In genomic region chr4:150852479-150852878, GRCm38 (mm10) we compare ENCODE assay signal across 13 mouse cellular contexts. TPM values are rescaled to one million over a fixed set of nuclear protein-coding genes. Genes with fewer than 3 reads are reported as not detected.
DNase-seq lines count a peak whose midpoint lies in the region; ATAC-seq and TF ChIP-seq lines count a peak whose summit lies in the region.
"Had no signal": no experiment of that assay in that cellular context is flagged by ENCODE, and none has a peak within 500 bp of the region (broad histone marks: within the 10 kb centered on the region; RNA-seq: fewer than 3 reads in every experiment).

No protein-coding gene starts in this region.

- 0 out of 2 replicates have a peak overlapping the region, but pooled peaks have one; percentile 97 for H3K27ac ChIP-seq in kidney, embryonic 15.5 days
- no peak overlapping the region for H3K27ac ChIP-seq in MEL (ENCODE audit: control insufficient read depth, low read depth, low read length)
- H3K27ac ChIP-seq in liver, embryonic 13.5 days = 0 out of 2 replicates have a peak overlapping the region, but pooled peaks have one; percentile 30
- H3K27ac ChIP-seq in midbrain, embryonic 13.5 days = no peak overlapping the region
- H3K27ac ChIP-seq: embryonic facial prominence, embryonic 10.5 days; heart, embryonic 15.5 days had no signal

- no peak for TF ChIP-seq CTCF in MEL (IDR thresholded peaks at IDR 0.05 in 2 of 3, conservative IDR thresholded peaks at IDR 0.05 in 1 of 3; ENCODE audit: control insufficient read depth in 1 of 3, insufficient read depth in 1 of 3, low read depth in 2 of 3, low read length in 3 of 3, poor library complexity in 1 of 3, severe bottlenecking in 1 of 3)

- peaks cover 36% of the 10 kb centered on the region for H3K4me1 ChIP-seq in kidney, embryonic 15.5 days
- peaks cover 0 to 5% of the 10 kb centered on the region in 2 experiments; a peak in 1 of 4 replicates for H3K4me1 ChIP-seq in MEL (ENCODE audit: control insufficient read depth in 1 of 2, insufficient read depth in 2 of 2, low read length in 2 of 2)
- H3K4me1 ChIP-seq in liver, embryonic 13.5 days (replicated peaks) = peaks cover 12% of the 10 kb centered on the region
- H3K4me1 ChIP-seq in midbrain, embryonic 13.5 days (replicated peaks) = peaks cover 18% of the 10 kb centered on the region

- ATAC-seq in kidney, embryonic 15.5 days (replicated peaks; ENCODE audit: low FRiP score) = no peak
- no peak for ATAC-seq in liver, embryonic 13.5 days (ENCODE audit: low read depth)
- no peak for ATAC-seq in midbrain, embryonic 13.5 days

- no peak overlapping the region for H3K4me3 ChIP-seq in kidney, embryonic 15.5 days (replicated peaks)
- H3K4me3 ChIP-seq in MEL (ENCODE audit: control insufficient read depth in 1 of 2, insufficient read depth in 1 of 2, low read depth in 2 of 2, low read length in 2 of 2) = no peak overlapping the region
- H3K4me3 ChIP-seq in liver, embryonic 13.5 days (replicated peaks) = no peak overlapping the region
- no peak overlapping the region for H3K4me3 ChIP-seq in midbrain, embryonic 13.5 days (replicated peaks)
- H3K4me3 ChIP-seq: embryonic facial prominence, embryonic 10.5 days; heart, embryonic 15.5 days; megakaryocyte, embryonic 14.5 days had no signal

- no peak for TF ChIP-seq EP300 in MEL (IDR thresholded peaks at IDR 0.05; ENCODE audit: low read depth in 1 of 2, low read length in 2 of 2)

- DNase-seq in kidney, adult 9 months = no peak
- peak; percentile 69 for DNase-seq in MEL (ENCODE audit: low read depth, low spot score)
- peak; percentile 53 to 57 for DNase-seq in heart, postnatal 10 days
- no peak for DNase-seq in liver, embryonic 13.5 days
- DNase-seq in layer of hippocampus, adult 8-10 months (ENCODE audit: low spot score in 2 of 2) = no peak
- no peak for DNase-seq in spleen, adult 12 weeks (ENCODE audit: low spot score)
- DNase-seq: cerebellum, adult 9-11 months; layer of hippocampus, adult 9-11 months had no signal

- H3K79me2 ChIP-seq in MEL (ENCODE audit: control insufficient read depth, insufficient read depth, low read length, poor library complexity) = no peaks in the 10 kb centered on the region

- H3K9me3 ChIP-seq in kidney, embryonic 15.5 days (replicated peaks) = no peaks in the 10 kb centered on the region
- H3K9me3 ChIP-seq in MEL (replicated peaks; ENCODE audit: insufficient read depth, low read length) = no peaks in the 10 kb centered on the region
- H3K9me3 ChIP-seq in liver, embryonic 13.5 days (replicated peaks) = no peaks in the 10 kb centered on the region
- no peaks in the 10 kb centered on the region for H3K9me3 ChIP-seq in midbrain, embryonic 13.5 days
- H3K9me3 ChIP-seq: embryonic facial prominence, embryonic 10.5 days; heart, embryonic 15.5 days; megakaryocyte, embryonic 14.5 days had no signal

- intact Hi-C loops in heart, postnatal 10 days (cut with DNase I) = loop anchor here (5.0 kb wide), 3 partner anchors 45 to 195 kb away; no protein-coding TSS in a partner anchor

- no peak overlapping the region for H3K9ac ChIP-seq in kidney, embryonic 15.5 days
- no peak overlapping the region for H3K9ac ChIP-seq in MEL (ENCODE audit: control insufficient read depth, low read depth, low read length, poor library complexity, severe bottlenecking)
- no peak overlapping the region for H3K9ac ChIP-seq in liver, embryonic 13.5 days
- no peak overlapping the region for H3K9ac ChIP-seq in midbrain, embryonic 13.5 days (replicated peaks)
- H3K9ac ChIP-seq: heart, embryonic 15.5 days had no signal

- TF ChIP-seq RAD21 in MEL (IDR thresholded peaks at IDR 0.05; ENCODE audit: low read depth, low read length) = no peak

- H3K4me2 ChIP-seq in kidney, embryonic 15.5 days = no peak overlapping the region
- H3K4me2 ChIP-seq in liver, embryonic 13.5 days = no peak overlapping the region
- no peak overlapping the region for H3K4me2 ChIP-seq in midbrain, embryonic 13.5 days (replicated peaks)
- H3K4me2 ChIP-seq: heart, embryonic 15.5 days had no signal

- WGBS in kidney, embryonic 15.5 days = 73% methylated on average over 4 of the region's 4 CpGs
- 55% methylated on average over 4 of the region's 4 CpGs for WGBS in liver, embryonic 13.5 days (ENCODE audit: insufficient replicate concordance)
- 71% methylated on average over 4 of the region's 4 CpGs for WGBS in midbrain, embryonic 13.5 days

- no peaks in the 10 kb centered on the region for H3K27me3 ChIP-seq in kidney, embryonic 15.5 days
- H3K27me3 ChIP-seq in MEL (ENCODE audit: control insufficient read depth in 1 of 2, insufficient read depth in 2 of 2, low read length in 2 of 2) = peaks cover 0 to 3% of the 10 kb centered on the region in 2 experiments; a peak in 2 of 4 replicates
- peaks cover 34% of the 10 kb centered on the region for H3K27me3 ChIP-seq in liver, embryonic 13.5 days
- H3K27me3 ChIP-seq in midbrain, embryonic 13.5 days = no peaks in the 10 kb centered on the region; the same call in 1 of the 2 replicates
- H3K27me3 ChIP-seq: heart, embryonic 15.5 days had no signal

- no peak for TF ChIP-seq POLR2A in MEL (IDR thresholded peaks at IDR 0.05; ENCODE audit: control insufficient read depth in 1 of 2, insufficient read depth in 1 of 2, low read depth in 1 of 2, low read length in 2 of 2, poor library complexity in 1 of 2)

- no peaks in the 10 kb centered on the region for H3K36me3 ChIP-seq in kidney, embryonic 15.5 days
- no peaks in the 10 kb centered on the region; a peak in 1 of 4 replicates for H3K36me3 ChIP-seq in MEL (ENCODE audit: control insufficient read depth in 1 of 2, insufficient read depth in 2 of 2, low read length in 2 of 2)
- H3K36me3 ChIP-seq in liver, embryonic 13.5 days = no peaks in the 10 kb centered on the region
- H3K36me3 ChIP-seq in midbrain, embryonic 13.5 days = no peaks in the 10 kb centered on the region
- H3K36me3 ChIP-seq: heart, embryonic 15.5 days had no signal

TF ChIP-seq in MEL, 35 proteins besides CTCF, POLR2A, EP300 and RAD21:
- TF ChIP-seq MAZ (IDR thresholded peaks at IDR 0.05; ENCODE audit: low read depth, low read length) = no peak
- TF ChIP-seq ZNF384 (IDR thresholded peaks at IDR 0.05; ENCODE audit: low read depth, low read length) = no peak
- peak; percentile 71 for TF ChIP-seq GATA1 (IDR thresholded peaks at IDR 0.05; ENCODE audit: low read depth, low read length)
- TF ChIP-seq NELFE (IDR thresholded peaks at IDR 0.05; ENCODE audit: low read depth, low read length) = no peak
- no peak for TF ChIP-seq BHLHE40 (IDR thresholded peaks at IDR 0.05; ENCODE audit: borderline replicate concordance, low read depth, low read length)
- TF ChIP-seq POLR2AphosphoS5 (IDR thresholded peaks at IDR 0.05; ENCODE audit: borderline replicate concordance, low read depth, low read length) = no peak

RNA-seq across cellular contexts. Expression of gene Errfi1, which starts 1.2 kb away (rescaled TPM):
- 29.3 and 34.2 TPM in 2 replicates for polyA plus RNA-seq in kidney, embryonic 15.5 days (2015; fragmentation: Nextera tagmentation; extraction: Ambion mirVana)
- total RNA-seq in MEL (2012; rRNA removed) = 2.1 and 2.3 TPM in 2 replicates
- polyA plus RNA-seq in MEL (2012; ENCODE audit: insufficient read depth in 1 of 2, insufficient read length in 2 of 2, low read depth in 1 of 2, low replicate concordance in 2 of 2, missing spikeins in 1 of 2) = 1 to 10 TPM in 1 of 2 experiments, not detected in 1; 2.7 TPM
- 10 to 100 TPM; 22.0 to 26.6 TPM for total RNA-seq in heart, postnatal 10 days (2021)
- 12.8 and 15.4 TPM in 2 replicates for polyA plus RNA-seq in liver, embryonic 13.5 days (2015; fragmentation: Nextera tagmentation; extraction: Ambion mirVana)
- polyA plus RNA-seq in midbrain, embryonic 13.5 days (2015; fragmentation: Nextera tagmentation; extraction: Ambion mirVana) = 18.7 and 20.1 TPM in 2 replicates
- 10 to 100 TPM; 37.7 to 48.8 (median 40.4) TPM for total RNA-seq in layer of hippocampus, adult 8-10 months (2022)

Comparison
In these comparisons a context has a peak if more than half of its experiments do, and no peak if none do; other contexts are left out.
1. H3K27ac ChIP-seq: peak in kidney, embryonic 15.5 days (single experiment) and liver, embryonic 13.5 days (single experiment); none in MEL (single experiment) and midbrain, embryonic 13.5 days (single experiment).
2. DNase-seq: peak in MEL (single experiment) and heart, postnatal 10 days (2 of 2); none in kidney, adult 9 months (single experiment), liver, embryonic 13.5 days (single experiment), layer of hippocampus, adult 8-10 months (0 of 2) and spleen, adult 12 weeks (single experiment).